Mouse (Mus musculus) ES-Bruce4 (cell line): ENCODE results near the gene Sap25. TPM values are rescaled to one million over a fixed set of nuclear protein-coding genes. Genes with fewer than 3 reads are reported as not detected.
A peak's percentile ranks its signal among the peaks of the same experiment; 100 is the strongest.

Experiments
- H3K27ac ChIP-seq: 2 replicates; pipeline ENCODE4 v1.5.1; 2012; ENCODE audit warnings: low read length, inconsistent platforms; ENCODE audit not compliant: insufficient read depth
- H3K27me3 ChIP-seq: 2 replicates; pipeline ENCODE4 v1.6.1; 2012; ENCODE audit warnings: mild to moderate bottlenecking, low read length, inconsistent platforms; ENCODE audit not compliant: control insufficient read depth, poor library complexity, insufficient read depth, severe bottlenecking
- H3K36me3 ChIP-seq: 2 replicates; pipeline ENCODE4 v1.6.1; 2012; ENCODE audit warnings: inconsistent platforms, mild to moderate bottlenecking, low read length, moderate library complexity; ENCODE audit not compliant: control insufficient read depth, poor library complexity, insufficient read depth, severe bottlenecking
- H3K4me1 ChIP-seq: one replicate; pipeline ENCODE4 v1.8.1; 2011; ENCODE audit warnings: low read length; ENCODE audit not compliant: control insufficient read depth, insufficient read depth
- H3K4me3 ChIP-seq: 2 replicates; pipeline ENCODE4 v1.5.1; 2011; ENCODE audit warnings: low read depth, mild to moderate bottlenecking, low read length
- H3K9ac ChIP-seq: 2 replicates; pipeline ENCODE4 v1.6.1; 2012; ENCODE audit warnings: low read depth, mild to moderate bottlenecking, inconsistent platforms; ENCODE audit not compliant: poor library complexity, severe bottlenecking
- H3K9me3 ChIP-seq: replicated peaks from 2 replicates; pipeline ENCODE4 v1.6.1; 2012; ENCODE audit warnings: mild to moderate bottlenecking, low read length, inconsistent platforms; ENCODE audit not compliant: control insufficient read depth, poor library complexity, insufficient read depth, severe bottlenecking
- CTCF ChIP-seq: IDR thresholded peaks from one replicate; pipeline ENCODE4 v1.8.1; 2011; ENCODE audit warnings: low read depth, low read length
- EP300 ChIP-seq: IDR thresholded peaks from 2 replicates; pipeline ENCODE4 v1.6.1; 2011; ENCODE audit warnings: low read depth, low read length; ENCODE audit not compliant: insufficient read depth
- POLR2A ChIP-seq: IDR thresholded peaks from one replicate; pipeline ENCODE4 v1.8.1; 2011; ENCODE audit warnings: low read length; ENCODE audit not compliant: insufficient read depth
- polyA plus RNA-seq: library from polyadenylated mRNA; stranded (reverse); fragments of >200 nt; gene quantifications from 2 replicates; pipeline ENCODE4 v1.2.4, GENCODE M21; 2011; ENCODE audit warnings: low read depth; ENCODE audit not compliant: missing spikeins, insufficient read depth, insufficient read length

Sap25 gene
- polyA plus RNA-seq, 1 experiment: 7.9 TPM

GRCm38 (mm10) chr5:137600281-137600618 lies 40.9 kb upstream of the Sap25 start:
- Histone ChIP-seq H3K4me1 (peaks cover 5% of the 10 kb centered on the region), H3K27me3 (no peaks in the 10 kb centered on the region), H3K9me3 (no peaks in the 10 kb centered on the region), H3K4me3 (peak overlapping the region; percentile 98), H3K27ac (no peak overlapping the region), H3K36me3 (peaks cover 4% of the 10 kb centered on the region; the same call in 1 of the 2 replicates), H3K9ac (peak overlapping the region; percentile 73)
- TF ChIP-seq EP300 (0 out of 2 replicates have a peak, but pooled peaks have one; percentile 14), CTCF (no peak), POLR2A (peak; percentile 40)

GRCm38 (mm10) chr5:137600619-137601364 lies 40.3 kb upstream of the Sap25 start, which contains the start of gene Mospd3:
TSS of gene Mospd3 (minus strand) at chr5:137601058.
- Histone ChIP-seq H3K27ac (peak within 1 kb of the TSS; percentile 83), H3K36me3 (peaks cover 7% of the 10 kb centered on the region), H3K9me3 (no peaks in the 10 kb centered on the region), H3K4me1 (peaks cover 5% of the 10 kb centered on the region), H3K4me3 (peak within 1 kb of the TSS; percentile 98), H3K9ac (peak within 1 kb of the TSS; percentile 90), H3K27me3 (no peaks in the 10 kb centered on the region)
- TF ChIP-seq EP300 (no peak), POLR2A (peak; percentile 91), CTCF (no peak)

DNA sequence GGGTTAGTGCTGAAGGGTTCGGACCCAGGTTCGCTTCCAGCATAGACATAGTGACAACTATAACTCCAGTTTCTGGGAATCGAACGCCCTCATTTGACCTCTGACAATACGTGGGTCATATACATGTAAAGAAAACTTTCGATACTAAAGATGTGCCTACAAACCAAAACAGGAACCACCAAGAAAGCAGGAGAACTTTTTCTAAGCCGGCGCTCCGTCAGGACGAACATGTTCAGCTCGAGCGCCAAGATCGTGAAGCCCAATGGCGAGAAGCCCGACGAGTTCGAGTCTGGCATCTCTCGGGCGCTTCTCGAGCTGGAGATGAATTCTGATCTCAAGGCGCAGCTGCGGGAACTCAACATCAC lies 39.8 kb upstream of the Sap25 start:
- Histone ChIP-seq H3K9ac (peak overlapping the region; percentile 90), H3K9me3 (no peaks in the 10 kb centered on the region), H3K4me3 (peak overlapping the region; percentile 83), H3K4me1 (peaks cover 5% of the 10 kb centered on the region), H3K36me3 (peaks cover 11% of the 10 kb centered on the region), H3K27ac (peak overlapping the region; percentile 77), H3K27me3 (no peaks in the 10 kb centered on the region)
- no peak for TF ChIP-seq CTCF
- no peak for TF ChIP-seq EP300
- TF ChIP-seq POLR2A: no peak

DNA sequence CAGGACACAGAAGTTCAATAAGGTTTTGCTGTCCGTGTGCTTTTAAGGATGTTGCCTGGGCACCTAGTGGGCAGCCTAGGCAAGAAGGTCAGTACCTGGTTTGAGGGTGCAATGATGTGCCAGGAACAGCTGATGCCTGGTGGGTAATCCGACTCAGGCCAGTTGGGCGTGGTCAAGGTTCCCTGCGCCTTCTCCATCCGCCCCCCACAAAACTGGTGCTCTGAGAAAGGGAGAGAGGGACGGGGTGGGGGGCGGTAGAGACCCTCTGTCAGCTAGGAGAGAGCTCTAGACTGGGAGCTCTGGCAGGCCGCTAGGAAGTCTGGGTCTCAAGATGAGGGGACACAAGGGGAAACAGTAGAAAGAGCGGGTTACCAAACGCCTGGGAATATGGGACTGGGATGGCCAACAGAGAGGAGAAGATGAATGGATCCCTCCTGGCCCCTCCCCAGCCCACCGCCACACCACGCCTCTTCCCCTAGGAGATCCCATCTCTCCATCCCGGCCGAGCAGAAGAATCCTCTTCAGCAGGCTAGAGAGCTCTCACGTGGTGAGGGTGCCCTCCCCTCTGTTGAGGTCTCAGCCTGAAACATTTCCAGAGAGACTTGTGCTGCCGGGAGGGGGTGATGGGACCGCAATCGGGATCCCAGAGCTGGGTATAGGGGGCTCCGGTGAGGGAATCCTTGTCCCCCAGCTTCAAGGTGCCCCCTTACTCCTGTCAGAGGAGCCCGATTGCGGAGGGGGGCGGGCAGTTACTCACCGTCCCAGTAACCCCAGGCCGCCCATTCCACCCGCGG lies 33.1 kb upstream of the Sap25 start:
- Histone ChIP-seq H3K9me3 (no peaks in the 10 kb centered on the region), H3K4me3 (peak overlapping the region; percentile 48), H3K36me3 (peaks cover 10% of the 10 kb centered on the region), H3K9ac (peak overlapping the region; percentile 62), H3K4me1 (peaks cover 10% of the 10 kb centered on the region), H3K27ac (peak overlapping the region; percentile 44), H3K27me3 (no peaks in the 10 kb centered on the region)
- TF ChIP-seq EP300 (0 out of 2 replicates have a peak, but pooled peaks have one; percentile 10), CTCF (no peak)

DNA sequence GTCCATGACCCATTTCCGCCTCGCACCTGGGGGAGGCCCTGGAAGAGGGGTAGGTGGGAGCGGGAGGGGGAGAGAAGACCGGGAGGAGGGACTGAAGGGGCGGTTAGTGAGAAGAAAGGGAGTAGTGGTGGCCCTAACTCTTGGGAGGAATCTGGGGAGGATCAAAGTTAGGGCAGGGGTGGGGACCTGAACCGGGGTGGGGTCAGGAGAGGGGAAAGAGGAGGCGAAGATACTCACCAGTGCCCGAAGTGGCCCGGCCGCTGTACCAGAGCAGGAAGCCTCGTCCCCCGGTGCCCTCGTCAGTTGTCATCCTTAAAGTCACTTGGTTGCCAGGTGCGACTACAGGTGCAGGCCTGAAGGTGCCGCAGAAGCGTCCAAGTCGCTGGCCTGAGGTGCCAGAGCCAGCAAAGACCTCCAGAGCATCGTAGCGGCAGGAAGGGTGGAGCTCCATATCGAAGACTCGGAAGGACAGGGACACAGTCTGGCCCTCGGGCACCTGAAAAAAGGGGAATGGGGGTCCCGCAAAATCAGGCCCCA lies 32.4 kb upstream of the Sap25 start:
- Histone ChIP-seq H3K4me3 (peak overlapping the region; percentile 48), H3K27me3 (no peaks in the 10 kb centered on the region), H3K9ac (peak overlapping the region; percentile 62), H3K9me3 (no peaks in the 10 kb centered on the region), H3K36me3 (peaks cover 8% of the 10 kb centered on the region), H3K4me1 (peaks cover 10% of the 10 kb centered on the region), H3K27ac (peak overlapping the region; percentile 62)
- TF ChIP-seq EP300 (no peak), POLR2A (no peak), CTCF (no peak)

GRCm38 (mm10) chr5:137609292-137609691 lies 31.8 kb upstream of the Sap25 start:
- Histone ChIP-seq H3K9me3 (no peaks in the 10 kb centered on the region), H3K9ac (peak overlapping the region; percentile 62), H3K4me1 (peaks cover 10% of the 10 kb centered on the region), H3K4me3 (peak overlapping the region; percentile 48), H3K27me3 (no peaks in the 10 kb centered on the region), H3K36me3 (peaks cover 8% of the 10 kb centered on the region), H3K27ac (peak overlapping the region; percentile 62)
- TF ChIP-seq EP300 (no peak), CTCF (no peak), POLR2A (no peak)
